Mouse (Mus musculus) embryo, embryonic 11 days (tissue): Measurements from ENCODE around the gene Cep135.

Experiments
- DNase-seq: peaks from one replicate; pipeline ENCODE4 v3.0.0-alpha.2; 2015

The Cep135 gene

DNA sequence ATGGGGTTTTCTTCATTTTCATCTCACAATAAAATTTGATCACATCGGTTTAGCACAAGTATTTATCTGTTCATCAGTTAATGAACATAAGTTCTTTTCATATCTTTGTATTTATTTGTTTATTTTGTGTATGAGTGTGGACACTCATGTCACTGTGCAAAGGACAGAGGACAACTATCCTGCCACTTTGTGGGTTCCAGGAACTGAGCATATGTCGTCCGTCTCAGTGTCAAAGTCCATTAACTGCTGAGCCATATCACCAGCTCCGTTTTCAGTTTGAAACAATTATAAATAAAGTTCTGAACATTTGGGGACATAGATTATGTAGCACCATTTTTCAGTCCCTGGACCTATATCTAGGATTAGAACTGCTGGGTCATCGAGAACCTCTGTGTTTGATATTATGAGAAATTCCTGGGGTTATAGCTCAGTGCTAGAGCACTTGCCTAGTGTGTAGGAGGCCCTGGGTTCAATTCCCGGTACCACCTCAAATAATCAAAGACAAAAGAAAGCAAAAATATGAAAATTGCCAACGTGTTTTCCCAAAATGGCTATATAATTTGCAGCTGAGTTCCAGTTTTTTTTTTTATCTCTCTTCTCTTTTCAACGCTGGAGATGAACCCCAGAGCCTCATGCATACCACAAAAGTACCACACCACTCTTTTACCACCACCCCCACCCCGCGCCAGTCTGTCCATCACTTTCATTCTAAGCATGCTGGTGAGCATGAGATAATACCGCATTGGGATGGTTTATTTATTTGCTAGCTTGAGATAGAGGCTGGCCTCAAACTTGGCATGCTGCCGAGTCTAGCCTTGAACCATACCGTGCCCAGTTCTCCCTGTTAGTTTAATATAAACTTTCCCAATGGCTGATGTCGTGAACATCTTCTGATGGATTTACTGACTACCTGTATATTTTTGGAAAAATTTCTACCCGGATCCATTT, 96.4 kb downstream of the Cep135 start:
- DNase-seq = no peak

GRCm38 (mm10) chr5:76687961-76688600, 99.6 kb downstream of the Cep135 start:
- no peak for DNase-seq

- no peak for DNase-seq
Measured at GRCm38 (mm10) chr5:76688643-76689042, 100.1 kb downstream of the Cep135 start.

- no peak for DNase-seq
Measured at GRCm38 (mm10) chr5:76690177-76690593, 101.7 kb downstream of the Cep135 start.

- no peak for DNase-seq
Measured at GRCm38 (mm10) chr5:76691251-76691650, 102.8 kb downstream of the Cep135 start.

DNA sequence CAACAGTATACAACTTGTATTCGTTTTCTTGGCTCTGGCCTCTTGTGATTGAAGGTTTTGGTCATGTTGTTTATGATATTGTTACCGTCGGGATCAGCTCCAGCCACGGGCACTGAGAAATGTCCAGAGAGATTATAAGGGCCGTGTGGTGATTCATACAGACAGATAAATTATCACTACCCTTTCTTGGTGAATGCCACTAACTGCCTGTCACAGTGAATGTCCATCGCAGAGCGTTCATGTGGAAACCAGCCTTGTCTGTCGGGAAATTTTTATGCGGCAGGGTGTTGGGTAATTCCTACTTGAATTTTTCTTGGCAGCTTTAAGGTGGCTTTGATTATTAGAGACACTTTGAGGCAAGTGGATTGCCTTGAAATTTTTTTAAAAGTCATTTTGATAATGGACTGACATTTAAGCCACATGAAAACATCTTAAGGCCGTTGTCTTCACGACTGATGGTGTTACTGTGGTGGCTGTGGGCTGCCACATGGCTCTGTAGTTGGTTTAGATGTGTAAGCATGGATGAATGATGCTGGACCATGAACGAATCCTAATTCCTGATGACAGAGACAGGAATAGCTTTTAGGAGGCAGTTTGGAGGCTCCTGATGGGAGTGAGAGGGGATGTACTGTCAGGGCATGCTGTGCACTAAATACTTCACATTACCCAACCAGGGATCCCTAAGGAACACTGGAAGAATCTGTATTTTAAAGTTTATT, 103.4 kb downstream of the Cep135 start:
- DNase-seq = no peak
